Mouse (Mus musculus) megakaryocyte, adult 5-6 weeks (primary cell): ENCODE data around the gene Myl7. TPM values are rescaled to one million over a fixed set of nuclear protein-coding genes. Genes with fewer than 3 reads are reported as not detected.
A peak's percentile ranks its signal among the peaks of the same experiment; 100 is the strongest.
"Not testable (repeated sequence)": the region's sequence is repeated elsewhere in the genome, so short reads cannot be mapped to it uniquely, and the experiment has no call there.

ENCODE experiments used
- ATAC-seq: 2 replicates; pipeline ENCODE4 v1.8.0; 2016; ENCODE audit warnings: mild to moderate bottlenecking, inconsistent platforms; ENCODE audit not compliant: poor library complexity, severe bottlenecking
- total RNA-seq, 2 experiments: library from RNA; stranded (forward) in 1 of 2; stranded (reverse) in 1 of 2; fragments of 153-499, 151-499 nt in 1 of 2; fragments of 221-1000, 200-1000 nt in 1 of 2; gene quantifications; 2 replicates each; pipeline versions ENCODE4 v1.2.3 to v1.2.4; 2015 to 2017

Myl7 gene
- total RNA-seq (2015) (not detected in 2 replicates), total RNA-seq (2017) (not detected in 2 replicates)

GRCm38 (mm10) chr11:5898531-5898930 lies at the start of gene Myl7:
Gene Myl7 (minus strand): TSS chr11:5898782.
- no peak for ATAC-seq

- ATAC-seq, result no peak
These were observed 49.2 kb upstream of the Myl7 start for GRCm38 (mm10) chr11:5947796-5948195.

- ATAC-seq, result no peak
These were observed 46.5 kb upstream of the Myl7 start for GRCm38 (mm10) chr11:5945096-5945495.

GRCm38 (mm10) chr11:5942966-5943365 lies 44.4 kb upstream of the Myl7 start:
- no peak for ATAC-seq

GRCm38 (mm10) chr11:5934531-5934930 lies 35.9 kb upstream of the Myl7 start:
- not testable (repeated sequence) for ATAC-seq

GRCm38 (mm10) chr11:5931947-5932346 lies 33.4 kb upstream of the Myl7 start:
- ATAC-seq, result not testable (repeated sequence)

GRCm38 (mm10) chr11:5930578-5930977 lies 32.0 kb upstream of the Myl7 start:
- ATAC-seq, result no peak

GRCm38 (mm10) chr11:5926696-5927220 lies 28.2 kb upstream of the Myl7 start:
- no peak for ATAC-seq

- ATAC-seq, result no peak
These were observed 26.1 kb upstream of the Myl7 start for GRCm38 (mm10) chr11:5924699-5925098.

GRCm38 (mm10) chr11:5920323-5920960 lies 21.9 kb upstream of the Myl7 start:
- no peak for ATAC-seq

GRCm38 (mm10) chr11:5919606-5920005 lies 21.0 kb upstream of the Myl7 start:
- no peak for ATAC-seq

GRCm38 (mm10) chr11:5918111-5918510 lies 19.5 kb upstream of the Myl7 start:
- no peak for ATAC-seq

GRCm38 (mm10) chr11:5916178-5916548 lies 17.6 kb upstream of the Myl7 start:
- no peak for ATAC-seq

- ATAC-seq, result no peak
These were observed 17.0 kb upstream of the Myl7 start for GRCm38 (mm10) chr11:5915429-5916177.

GRCm38 (mm10) chr11:5914940-5915339 lies 16.4 kb upstream of the Myl7 start:
- ATAC-seq, result no peak

- ATAC-seq, result no peak
These were observed 15.4 kb upstream of the Myl7 start for GRCm38 (mm10) chr11:5913936-5914335.

GRCm38 (mm10) chr11:5913256-5913655 lies 14.7 kb upstream of the Myl7 start:
- no peak for ATAC-seq

GRCm38 (mm10) chr11:5912635-5913034 lies 14.1 kb upstream of the Myl7 start:
- peak; percentile 68 for ATAC-seq

- no peak for ATAC-seq
These were observed 10.1 kb upstream of the Myl7 start for GRCm38 (mm10) chr11:5908642-5909041.

- ATAC-seq, result no peak
These were observed 8.5 kb upstream of the Myl7 start for GRCm38 (mm10) chr11:5907096-5907495.

GRCm38 (mm10) chr11:5905778-5906518 lies 7.4 kb upstream of the Myl7 start:
- no peak for ATAC-seq
